Mouse (Mus musculus) retina, embryonic 14.5 days (tissue): ENCODE measurements at regions not wholly inside any gene's neighbourhood (a gene's known extent, or its start where the extent isn't known, plus 50 kb on each side); places are given as distances from the start of the nearest gene placed in this dataset.
A peak's percentile ranks its signal among the peaks of the same experiment; 100 is the strongest.

Source experiments
- DNase-seq: peaks from one replicate; pipeline ENCODE4 v3.0.0-alpha.2; 2015; ENCODE audit warnings: low spot score

DNA sequence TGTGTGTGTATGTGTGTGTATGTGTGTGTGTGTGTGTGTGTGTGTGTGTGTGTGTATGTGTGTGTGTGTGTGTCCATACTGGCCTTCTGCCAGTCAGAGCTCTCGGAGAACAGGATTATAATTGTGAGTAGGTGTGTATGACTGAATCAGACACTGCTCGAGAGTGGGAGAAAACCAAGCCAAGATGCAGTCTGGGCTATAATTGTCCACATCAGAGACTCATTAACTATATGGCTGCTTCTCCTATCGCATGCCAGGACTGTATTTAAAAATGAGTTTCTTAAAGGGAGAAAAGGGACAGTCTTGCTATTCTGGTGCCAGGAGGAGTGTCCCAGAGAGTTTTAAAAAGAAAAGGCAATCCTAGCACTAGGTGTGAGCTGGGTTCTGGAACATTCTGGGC, 58.7 kb upstream of the Adpgk start:
- DNase-seq: no peak

DNA sequence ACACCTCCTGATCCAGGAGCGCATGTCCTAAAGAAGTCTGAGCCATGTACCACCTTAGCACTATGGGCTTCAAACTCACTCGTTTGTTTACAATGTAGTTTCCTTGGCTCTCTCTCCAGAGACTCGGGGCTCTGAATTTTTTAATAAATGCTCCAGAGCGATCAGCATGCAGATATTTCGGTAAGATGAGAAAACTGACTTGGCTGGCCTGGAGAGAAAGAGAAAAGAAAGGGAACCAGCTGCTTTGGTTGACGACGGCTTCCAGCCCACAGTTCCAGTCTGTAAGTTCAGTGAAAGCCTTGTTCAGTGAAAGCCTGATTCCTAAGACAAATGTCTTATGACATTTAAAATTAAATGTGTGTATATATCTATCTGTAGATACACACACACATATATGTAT, 59.4 kb upstream of the Adpgk start:
- no peak for DNase-seq

DNA sequence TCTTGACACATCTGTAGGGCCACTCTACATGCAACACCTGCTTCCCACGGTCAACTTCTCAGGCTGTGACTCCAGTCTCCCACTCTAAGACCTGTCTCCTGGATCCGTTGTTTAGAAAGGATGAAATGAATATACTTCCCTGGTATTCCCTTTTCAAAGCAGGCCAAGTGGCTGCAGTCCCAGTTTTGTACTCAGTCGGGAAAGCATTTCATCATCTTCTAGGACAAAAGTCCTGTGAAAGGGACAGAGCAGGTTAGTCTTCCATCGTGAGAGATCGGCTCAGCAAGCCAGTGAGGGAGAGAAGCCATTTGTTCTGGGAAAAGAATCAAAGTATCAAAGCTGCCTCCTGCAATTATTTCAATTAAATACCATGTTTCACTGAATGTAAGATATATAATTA, 60.2 kb upstream of the Adpgk start:
- DNase-seq: no peak

DNA sequence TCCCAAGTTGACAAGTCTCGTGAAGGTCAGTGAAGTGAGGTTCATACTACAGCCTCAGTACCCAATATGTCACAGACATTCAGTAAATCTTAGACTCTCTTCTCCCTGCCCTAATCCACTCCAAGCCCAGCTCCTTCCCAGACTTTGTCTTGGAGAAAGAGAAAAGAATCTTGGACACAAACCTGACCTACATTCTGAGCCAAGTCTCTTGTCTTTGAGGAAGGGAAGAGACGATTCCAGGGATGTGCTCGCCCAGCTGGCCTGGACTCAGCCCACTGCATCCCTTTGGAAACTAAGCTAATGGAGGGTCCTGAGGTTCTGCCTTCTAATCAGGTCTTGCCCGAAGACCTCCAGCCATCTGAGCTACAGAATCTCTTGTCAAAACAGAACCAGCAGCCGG, 61.2 kb upstream of the Adpgk start:
- no peak for DNase-seq

DNA sequence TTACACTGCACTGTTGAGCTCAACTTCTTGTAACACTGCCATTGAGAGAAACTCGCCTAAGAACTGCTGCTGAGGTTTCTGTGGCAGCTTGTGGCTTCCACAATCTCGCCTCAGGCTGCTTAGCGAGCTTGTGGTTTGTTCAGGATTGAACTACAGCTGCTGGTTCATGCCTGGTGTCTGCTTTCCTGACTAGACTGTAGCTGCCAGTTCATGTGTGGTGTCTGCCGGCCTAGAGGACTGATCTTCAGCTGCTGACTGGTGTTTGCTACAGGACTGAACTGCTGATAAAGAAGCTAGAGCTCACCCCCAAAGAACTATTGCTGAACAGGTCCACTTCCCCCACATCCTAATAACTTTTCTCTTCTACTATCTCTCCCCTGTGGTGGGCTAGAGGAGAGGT, 63.4 kb upstream of the Adpgk start:
- DNase-seq: no peak

DNA sequence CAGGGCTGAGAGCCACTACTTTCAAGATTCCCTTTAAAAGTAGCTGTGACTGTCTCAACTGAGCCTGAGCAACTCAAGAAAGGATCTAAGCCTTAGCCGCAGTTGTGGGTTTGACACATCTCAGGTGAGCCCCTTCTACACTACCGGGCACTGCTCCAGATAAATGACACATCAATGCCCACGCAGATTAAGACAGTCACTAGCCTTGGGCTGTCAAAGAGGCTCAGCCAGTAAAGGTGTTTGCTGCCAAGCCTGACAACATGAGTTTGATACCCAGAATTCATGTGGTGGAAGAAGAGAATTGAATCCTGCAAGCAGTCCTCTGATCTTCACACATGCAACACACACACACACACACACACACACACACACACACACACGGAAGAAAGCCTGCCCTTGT, 65.0 kb upstream of the Adpgk start:
- DNase-seq: no peak

DNA sequence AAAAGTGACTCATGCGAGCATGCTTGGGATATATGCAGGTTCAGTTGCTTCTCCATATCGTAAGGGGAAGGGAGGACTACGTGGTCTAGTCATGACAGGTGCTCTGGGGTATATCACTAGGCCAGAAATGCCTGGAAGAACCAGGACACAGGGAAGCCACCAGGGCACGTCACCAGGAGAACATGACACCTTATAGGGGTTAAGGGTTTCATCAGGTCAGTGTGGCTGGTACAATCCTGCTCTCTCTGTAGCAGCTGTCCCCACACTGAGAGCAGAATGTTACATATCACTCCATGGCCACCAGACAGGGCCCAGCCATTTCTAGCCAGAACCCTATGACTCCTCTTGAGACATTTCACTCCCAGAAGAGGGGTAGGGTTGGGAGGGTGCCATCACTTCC, 72.1 kb upstream of the Adpgk start:
- no peak for DNase-seq

DNA sequence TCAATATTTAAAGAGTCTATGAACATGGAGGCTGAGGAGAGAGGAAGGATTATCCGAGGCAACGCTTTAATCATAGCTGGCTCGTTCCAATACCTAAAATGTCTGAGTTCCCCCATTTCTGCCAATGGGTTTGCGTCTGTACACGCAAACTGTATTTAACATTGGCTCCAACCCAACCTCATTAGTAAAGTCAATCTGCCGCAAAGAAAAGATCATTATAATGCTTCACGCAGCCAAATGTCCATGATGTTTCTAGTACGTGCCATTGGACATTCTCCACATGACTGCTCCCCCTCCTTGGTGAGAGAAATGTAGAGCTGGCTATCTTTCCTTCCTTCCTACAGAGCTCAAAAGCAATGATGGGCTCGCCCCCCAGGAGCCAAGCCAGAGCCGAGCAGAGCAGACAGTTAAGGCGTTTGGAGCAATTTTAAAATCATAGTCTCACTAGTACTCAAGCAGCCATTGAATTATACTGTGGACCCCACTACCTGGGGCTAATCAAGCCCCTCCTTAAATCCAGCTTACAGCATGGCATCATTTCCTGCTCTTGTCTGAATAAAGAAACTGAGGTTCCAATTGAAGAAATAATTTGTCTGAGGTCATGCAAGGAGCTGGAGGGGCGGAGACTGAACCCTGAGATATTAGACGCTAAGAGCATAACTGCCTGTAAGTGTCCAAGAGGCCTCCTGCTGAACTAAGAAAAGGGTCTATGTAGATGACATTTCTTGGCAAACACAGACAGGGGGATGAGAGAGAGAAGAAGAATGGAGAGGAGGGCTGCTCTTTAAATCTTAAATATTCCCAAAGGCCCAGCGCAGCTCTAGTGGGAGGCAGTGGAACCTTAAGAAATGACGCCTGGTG, 88.5 kb upstream of the Adpgk start:
- no peak for DNase-seq

DNA sequence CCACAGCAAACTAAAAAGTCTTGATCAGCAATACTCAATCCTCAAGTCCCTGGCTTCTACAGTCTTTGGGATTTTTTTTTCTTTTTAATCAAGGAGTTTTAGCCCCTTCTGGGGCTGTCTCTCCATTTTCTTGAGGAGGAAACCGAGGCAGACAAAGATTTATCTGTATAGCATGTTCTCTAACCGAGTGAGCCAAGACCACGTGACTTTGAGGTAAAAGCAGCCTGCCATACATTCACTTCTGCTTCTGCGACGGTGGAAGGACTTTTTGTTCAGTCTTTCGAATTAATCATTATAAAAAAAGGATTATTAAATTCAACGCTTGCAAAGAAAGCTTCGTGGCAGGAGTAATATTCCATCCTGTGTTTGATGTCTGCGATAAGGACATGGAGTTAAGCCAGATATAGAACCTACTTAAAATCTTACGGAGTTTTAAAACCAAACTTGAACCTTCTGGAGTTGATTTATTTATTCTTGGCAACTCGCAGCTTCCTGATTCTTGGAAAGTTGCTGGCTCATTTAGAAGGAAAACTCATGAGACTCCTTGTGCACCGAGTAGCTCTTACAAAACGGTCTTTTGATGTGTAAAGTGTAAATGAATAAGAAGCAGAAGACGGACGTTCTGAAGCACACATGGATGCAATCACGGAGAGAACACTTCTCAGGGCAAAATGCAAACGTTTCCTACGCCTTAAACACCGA, 91.7 kb upstream of the Adpgk start:
- DNase-seq: no peak

DNA sequence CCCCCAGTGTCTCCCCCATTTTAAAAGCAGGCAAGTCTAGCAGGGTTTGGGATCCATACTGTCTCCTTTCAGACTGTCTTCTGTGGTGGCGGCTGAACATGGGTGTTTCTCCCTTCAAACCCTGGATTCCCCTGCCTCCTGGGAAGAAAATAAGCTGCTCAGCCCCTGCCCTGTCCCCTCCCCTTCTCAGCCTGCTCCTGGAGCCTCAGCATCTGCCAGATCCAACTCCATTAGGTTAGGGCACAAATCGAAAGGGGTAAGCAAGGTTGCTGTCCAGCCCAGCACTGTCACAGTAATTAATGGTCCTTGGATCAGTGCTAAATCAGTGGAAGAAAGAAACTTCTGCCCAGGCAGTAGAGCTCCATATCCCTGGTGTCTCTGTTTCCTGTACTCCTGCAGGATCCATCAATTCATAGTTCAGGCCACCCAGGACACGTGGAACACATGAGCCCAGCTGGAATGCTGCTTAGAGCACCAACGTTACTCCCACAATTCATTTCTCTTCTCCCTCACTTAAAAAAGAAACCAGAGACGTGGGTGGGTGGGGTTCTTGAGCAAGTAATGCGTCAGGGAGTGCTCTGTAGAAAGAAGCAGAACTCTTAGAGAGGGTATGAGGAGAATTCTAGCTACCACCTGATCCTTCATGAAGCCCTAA, 93.0 kb upstream of the Adpgk start:
- peak; percentile 14 for DNase-seq

DNA sequence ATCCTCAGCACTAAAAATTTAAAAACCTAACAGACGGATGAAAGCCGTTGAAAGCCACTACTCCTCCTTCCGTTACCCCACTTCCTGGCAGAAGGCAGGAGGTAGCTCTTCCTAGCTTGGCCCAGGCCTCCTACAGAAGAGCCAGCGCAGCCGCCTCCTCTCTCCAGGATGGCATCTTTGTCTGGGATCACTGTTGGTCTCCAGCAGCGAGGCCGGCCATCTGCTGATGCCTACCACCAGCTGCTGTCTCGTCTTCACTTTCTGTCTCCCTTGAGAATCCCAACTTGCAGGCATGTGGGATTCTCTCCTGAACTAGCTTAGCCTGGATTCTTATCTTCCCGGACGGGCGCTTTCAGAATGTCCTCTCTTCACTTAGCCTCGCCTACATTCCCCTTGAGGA, 93.9 kb upstream of the Adpgk start:
- peak; percentile 48 for DNase-seq

DNA sequence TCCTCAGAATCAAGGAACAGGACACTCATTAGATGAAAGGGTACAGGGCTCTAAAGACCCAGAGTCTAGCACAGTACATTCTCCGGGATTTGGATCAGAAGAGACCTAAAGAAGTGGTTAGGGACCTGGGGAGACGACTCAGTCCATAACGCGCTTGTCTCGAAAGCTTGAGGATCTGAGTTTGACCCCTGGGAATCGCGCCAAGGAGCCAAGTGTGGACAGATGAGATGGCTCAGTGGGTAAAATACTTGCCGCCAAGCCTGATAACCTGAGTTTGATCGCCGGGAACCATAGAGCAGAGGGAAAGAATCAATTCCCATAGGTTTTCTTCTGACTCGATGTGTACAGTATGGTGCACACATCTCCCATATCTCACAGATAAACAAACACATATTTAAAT, 97.4 kb upstream of the Adpgk start:
- no peak for DNase-seq

DNA sequence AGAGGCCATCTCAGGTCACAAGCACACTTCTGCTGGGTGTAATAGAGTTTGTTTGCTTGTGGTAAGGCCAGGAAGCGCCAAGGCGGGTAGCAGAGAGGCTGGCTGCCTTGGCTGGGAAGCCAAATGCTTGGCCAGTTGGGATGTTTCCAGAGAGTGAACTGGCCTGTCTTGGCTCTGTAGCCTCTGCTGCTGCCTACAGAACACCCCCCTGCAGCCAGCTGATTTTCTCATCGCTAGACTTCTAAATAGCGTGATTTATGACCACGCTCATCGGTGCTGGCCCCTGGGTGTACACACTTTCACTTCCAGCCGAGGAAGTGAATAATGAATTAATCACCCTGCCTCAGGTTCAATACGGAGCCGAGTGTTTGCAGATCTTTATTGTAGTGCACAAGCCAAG, 102.2 kb upstream of the Adpgk start:
- no peak for DNase-seq

DNA sequence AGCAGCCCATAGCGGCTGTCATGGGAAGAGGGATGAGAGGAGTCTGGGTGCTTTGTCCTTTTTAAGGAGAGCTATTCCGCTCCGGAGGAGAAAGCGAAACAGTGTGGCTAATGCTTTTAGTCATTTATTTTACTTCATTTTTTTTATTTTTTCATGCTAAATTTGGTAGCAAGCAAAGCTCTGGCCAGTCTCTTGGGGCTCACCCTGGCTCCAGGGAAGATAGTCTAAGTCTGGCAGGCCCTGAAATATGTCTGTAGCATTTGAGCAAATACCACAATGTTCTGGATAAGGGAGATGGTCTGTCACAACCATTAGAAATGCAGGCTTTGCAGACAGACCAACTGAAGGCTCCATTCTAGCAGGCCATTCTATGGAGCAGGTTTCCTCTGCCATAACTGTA, 102.9 kb upstream of the Adpgk start:
- DNase-seq: no peak

DNA sequence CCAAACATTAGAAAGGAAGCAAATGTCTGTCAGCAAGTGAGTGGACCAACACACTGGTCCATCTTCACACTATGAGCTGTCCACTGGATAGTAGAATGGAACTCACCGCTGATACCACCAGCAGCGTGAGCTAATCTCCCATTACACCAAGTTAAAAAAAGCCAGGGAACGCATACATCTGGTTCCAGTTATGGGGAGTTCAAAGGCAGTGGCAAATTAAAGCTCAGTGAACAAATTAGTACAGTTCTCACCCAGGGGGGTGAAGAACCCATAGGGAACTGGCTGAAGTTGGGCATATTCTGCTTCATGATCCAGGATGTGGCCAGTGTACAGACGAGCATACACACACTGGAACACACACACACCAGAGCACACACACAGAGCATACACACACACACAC, 105.0 kb upstream of the Adpgk start:
- DNase-seq: no peak

DNA sequence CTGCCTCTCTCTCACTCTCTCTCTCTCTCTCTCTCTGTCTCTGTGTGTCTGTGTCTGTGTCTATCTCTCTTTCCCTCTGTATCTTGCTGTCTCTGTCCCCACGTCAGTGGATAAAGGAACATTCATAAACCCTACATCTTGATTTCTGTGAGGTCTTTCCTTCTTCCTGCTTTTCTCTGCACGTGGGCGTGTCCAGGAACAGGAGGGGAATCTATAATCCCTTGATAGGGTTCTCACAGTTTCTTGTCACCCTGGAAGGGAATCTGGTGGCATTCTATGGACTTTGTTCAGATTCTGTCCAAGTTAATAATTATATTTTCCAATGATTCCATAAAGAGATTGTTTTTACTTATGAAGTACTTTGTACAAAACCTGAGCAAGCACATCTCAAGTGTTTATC, 107.3 kb upstream of the Adpgk start:
- no peak for DNase-seq

DNA sequence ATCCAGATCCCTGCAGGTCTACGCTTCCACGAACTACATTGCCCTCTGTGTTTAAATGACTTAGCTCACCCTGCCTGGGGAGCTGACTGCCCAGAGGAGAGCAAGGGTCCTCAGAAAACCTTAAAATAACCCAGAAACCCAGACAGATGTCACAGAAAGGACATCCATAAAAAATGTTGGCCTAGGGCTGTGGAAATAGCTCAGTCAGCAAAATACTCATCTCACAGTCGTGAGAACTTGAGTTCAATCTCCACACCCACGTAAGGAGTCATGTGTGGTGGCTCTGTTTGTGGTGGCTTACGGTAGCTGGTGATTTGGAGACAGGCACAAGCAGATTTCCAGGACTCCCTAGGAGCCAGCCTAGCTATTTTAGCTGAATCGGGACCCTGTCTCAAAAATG, 108.5 kb upstream of the Adpgk start:
- no peak for DNase-seq

DNA sequence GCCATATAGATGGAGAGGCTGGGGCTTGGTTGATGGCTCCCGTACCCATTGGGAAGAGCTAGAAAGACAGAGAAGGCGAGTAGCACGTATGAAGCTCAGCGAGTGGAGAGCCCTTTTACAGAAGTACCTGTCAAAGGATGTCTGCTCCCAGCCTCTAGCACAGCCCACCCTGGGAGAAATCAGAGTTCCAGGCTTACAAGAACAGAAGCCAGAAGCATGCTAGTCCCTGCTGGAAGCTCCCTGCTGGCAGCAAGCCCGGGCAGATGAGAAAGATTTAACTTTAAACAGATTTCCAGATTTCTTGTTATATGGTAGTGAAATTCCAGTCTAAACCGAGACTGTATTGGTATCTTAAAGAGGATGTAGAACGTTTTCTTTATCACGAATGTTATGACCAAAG, 108.9 kb upstream of the Adpgk start:
- DNase-seq: no peak

DNA sequence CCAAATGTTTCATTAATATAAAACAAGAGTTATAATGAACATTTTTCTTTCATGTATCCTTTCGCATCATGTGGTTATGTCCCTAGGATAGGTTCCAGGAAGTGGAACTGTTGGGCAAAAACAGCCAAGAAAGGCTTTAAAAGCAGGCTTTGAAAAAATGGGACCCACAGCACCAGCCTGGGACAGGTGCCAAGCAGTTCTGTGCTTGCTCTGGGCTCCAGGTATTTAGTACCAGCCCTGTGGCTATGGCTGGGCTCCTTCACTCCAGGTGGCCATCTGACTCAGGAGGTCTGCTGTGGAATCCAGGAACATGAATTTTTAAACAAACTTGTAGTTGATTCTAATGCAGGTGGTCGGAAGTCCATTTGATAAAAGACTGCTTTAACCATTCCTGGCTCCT, 119.8 kb upstream of the Adpgk start:
- no peak for DNase-seq

DNA sequence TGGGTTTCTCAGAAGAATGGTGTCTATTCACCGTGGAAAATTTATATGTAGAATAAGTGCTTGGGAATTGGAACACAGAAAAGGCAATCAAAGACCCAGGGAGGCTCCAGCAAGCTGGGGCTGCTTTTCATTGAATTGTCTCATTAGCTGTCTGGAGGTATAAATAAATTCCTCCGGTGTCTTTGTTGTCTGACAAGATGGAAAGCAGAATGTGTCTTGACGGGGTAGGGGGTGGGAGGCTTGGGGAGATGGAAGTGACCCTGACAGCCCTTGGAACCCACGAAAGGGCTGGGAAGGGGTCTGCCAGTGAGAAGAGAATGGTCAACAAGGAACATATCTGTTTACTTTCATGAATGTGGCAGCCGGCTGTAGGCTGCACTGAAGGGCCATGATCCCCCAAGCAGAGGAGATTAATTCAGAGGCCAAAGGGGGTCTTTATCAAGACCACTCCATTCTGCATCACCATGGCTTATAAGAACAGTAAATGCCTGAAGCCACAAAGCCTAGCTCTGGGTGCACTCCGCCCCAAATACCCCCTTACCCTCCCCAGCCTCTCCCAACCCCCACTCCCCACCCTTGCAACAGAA, 127.2 kb upstream of the Neo1 start:
- DNase-seq: peak; percentile 30

DNA sequence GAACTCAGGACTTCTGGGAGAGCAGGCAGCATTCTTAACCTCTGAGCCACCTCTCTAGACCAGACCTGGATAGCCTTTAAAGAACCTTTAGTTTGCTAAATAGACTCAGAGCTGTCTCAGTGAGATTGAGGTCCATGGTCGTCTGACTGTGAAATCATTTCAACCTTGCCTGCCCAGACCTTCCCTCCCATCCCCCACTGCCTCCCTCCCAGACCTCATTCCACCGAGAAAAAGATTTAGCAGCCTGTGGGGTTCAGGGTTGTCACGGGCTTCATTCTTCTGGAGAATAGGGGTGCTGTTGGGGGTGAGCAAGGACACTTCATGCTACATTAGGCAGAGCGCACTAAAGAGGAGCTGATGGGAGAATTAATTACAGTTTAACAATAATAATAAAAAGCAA, 126.7 kb upstream of the Neo1 start:
- peak; percentile 61 for DNase-seq

DNA sequence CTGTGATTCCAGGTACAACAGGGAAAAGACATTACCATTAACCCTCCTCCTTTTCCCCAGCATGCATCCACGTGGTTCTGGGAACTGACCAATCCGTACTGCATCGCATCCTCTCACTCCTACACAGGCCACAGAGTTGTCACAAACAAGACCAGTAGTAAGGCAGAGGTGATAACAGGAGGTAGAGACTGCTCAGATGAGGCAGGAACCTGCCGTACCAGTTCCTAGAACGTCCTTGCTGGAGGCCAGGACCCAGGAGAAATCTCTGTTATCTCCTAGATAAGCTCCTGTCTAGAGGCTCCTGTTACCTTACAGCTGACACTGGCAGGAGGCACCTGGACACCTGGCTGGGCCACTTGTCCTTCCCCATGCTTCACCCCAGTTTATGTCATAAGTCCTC, 121.4 kb upstream of the Neo1 start:
- DNase-seq: no peak

DNA sequence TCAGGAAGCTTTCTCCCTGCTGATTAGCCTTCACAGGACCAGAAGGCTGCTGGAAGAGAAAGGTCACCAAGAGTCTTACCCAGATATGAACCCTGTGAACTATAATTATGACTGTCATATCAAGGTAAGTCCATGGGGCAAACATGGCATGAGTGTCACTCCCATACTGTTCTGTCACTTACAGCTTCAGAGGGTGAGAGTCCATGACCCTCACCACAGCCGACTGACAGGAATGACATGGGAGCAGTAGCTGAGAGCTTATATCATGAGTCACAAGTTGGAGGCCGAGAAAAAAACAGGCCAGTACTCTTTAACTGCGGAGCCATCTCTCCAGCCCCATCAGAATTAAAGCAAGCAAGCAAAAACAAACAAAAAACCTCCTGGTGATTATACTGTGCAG, 117.7 kb upstream of the Neo1 start:
- no peak for DNase-seq
